Mouse (Mus musculus): ENCODE results near the gene Swap70.

Swap70 gene

DNA sequence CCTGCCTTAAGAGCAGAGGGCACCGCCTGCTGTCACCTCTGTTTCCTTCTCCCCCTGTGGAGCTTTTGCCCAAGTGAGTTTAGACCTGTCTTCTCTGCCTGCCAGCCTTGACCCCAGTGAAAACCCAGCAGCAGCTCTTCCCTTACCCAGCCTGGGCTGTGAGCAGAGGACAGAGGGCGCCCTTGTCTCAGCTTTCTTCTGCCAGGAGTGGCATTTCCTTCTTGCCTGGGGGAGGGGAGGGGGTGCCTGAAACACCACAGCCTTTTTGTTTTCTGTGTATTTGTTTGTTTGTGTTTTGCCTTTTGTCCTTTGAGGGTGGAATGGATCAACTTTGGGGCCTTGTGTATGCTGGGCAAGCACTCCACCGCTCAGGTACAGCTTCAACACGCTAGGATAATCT lies 50.9 kb downstream of the Swap70 start:
- no peak for DNase-seq (ENCODE audit: low spot score)

- no peak for DNase-seq (ENCODE audit: low spot score)
Measured at GRCm38 (mm10) chr7:110277734-110278245, 56.3 kb downstream of the Swap70 start.

DNA sequence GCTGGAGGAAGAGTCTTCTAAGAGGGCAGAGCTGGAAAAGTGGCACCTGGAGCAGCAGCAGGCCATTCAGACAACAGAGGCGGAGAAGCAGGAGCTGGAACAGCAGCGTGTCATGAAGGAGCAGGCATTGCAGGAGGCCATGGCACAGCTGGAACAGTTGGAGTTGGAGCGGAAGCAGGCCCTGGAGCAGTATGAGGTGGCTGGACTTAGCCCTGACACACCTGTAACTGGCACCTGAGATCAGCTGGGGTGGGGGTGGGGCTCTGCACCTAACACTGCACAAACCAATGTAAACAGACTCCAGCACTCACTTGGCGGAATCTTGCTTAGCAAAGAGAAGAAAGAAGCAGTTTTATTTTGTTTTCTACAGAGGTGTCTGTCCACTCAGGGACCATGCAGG lies 57.7 kb downstream of the Swap70 start:
- DNase-seq (ENCODE audit: low spot score): no peak

DNA sequence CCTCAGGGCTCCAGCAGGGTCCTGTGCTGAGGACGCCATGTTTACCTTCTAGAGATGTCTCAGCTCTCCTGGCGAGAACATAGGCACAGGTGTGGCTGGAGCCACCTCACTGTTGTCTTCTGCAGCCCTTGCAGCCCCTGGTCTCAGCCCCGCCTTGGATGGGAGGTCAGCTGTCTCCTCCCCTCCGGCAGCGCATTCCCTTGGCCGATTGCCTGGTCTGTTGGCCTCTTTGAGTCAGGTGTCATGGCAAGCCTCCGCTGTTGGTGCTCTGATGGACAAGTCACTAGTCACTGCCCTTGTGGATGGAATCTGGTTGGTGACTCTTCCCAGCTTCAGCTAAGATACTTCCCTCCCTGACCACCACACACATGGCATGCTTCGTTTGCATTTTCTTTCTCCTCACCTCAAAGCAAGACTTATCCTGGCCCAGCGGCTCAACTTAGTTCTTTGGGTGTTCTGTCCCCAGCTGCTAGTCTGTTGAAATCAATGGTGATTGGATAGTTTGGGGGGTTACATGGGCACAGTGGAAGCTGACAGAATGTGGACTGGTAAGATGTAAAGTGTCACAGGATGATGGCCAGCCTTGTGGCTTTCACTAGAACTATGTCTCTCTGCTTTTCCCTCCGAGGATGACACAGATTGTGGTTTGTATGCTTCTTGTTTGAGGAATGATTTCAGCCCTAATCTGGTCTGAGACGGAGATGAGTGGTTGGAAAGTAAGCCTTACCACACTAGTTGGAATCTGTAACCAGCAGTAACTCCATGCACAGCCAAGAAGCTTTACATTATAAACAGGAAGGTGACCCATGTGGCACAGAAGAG lies 60.1 kb downstream of the Swap70 start:
- no peak for DNase-seq (ENCODE audit: low spot score)

DNA sequence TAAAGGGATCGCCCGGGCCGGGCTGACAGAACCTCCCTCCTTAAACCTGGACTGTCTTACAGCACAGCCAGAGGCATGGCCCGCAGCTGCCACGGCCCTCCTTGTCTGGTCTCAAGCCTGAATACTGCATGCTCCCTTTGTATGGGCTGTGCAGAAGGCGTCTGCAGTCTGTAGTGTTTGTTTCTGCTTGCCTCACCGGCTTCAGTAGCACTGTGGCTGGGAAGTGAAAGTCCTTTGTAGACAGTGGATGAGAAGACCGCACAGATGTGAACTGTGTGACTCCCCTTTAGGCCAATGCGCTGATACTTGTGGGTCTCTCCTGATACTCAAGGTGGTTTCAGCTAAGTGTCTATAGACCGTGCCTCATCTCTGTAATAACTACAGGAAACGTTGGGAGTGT lies 61.3 kb downstream of the Swap70 start:
- DNase-seq (ENCODE audit: low spot score): no peak

DNA sequence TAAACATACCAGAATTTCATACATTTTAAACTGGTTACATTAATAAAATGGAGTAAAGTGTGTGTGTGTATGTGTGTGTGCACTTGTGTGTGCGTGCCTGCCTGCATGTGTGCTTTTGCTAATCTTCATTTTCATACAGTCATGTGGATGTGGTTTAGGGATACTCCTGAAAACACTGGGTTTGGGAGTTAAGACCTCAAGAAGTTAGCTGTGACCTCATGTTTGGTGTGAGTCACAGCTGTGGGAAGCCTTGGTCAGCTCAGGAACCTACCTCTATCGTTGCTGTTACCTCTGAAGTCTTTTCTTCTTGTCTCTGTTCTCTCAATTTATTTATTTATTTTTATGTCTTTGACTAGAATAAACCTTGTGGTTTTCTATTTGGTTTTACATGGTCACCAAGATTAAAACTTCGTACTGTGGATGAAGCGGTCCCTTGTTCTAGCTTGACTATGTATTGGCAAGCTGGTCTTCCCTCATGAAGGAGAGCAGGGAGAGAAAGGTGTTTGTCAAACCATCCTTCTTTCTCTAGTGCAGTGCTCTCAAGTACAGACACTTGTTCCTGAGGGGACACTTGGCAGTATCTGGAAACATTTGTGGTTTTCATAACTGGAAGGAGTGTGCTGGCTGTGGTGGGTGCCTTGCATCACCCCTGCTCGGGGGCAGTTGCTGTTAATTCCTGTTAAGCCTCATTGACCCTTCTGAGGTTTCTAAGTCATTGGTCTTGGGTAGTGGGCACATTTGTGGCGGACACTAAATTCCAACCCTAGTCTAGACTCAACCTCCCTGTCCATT lies 62.2 kb downstream of the Swap70 start:
- no peak for DNase-seq (ENCODE audit: low spot score)

DNA sequence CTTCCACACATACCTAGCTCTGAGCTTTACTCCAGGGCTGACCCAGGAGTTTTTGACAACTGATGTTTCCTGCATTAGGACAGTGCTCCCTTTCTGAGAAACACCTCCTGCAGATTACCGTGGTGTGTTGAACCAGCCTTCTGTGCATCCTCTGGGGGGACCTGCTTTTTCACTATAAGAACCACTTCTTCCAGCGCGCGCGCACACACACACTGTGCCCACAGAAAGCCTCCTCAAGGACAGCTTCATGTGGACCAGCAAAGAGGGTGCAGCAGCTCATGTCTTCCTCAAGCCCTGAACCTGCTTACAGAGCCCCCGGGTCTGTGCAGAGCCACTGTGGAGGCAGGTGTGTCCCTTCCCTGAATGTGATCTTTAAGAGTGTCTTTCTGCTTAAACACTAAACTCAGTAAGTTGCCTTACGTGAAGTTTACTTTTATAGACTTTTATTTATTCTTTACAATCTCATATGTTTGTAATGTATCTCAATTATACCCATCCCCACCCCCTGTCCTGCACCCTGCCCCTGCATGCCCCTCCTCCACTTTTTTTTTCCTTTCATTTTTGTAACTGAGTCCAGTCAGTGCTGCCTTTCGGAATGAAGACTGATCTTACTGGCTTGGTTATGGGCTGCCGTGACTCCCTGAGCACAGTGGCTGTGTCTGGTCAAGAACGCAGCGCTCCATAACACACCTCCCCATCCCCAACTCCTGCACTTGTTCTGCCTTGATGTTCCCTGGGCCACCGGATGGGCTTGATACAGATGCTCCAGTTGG lies 63.8 kb downstream of the Swap70 start:
- DNase-seq (ENCODE audit: low spot score): no peak

GRCm38 (mm10) chr7:110285849-110286151 lies 64.3 kb downstream of the Swap70 start:
- DNase-seq (ENCODE audit: low spot score): no peak

GRCm38 (mm10) chr7:110286198-110286732 lies 64.8 kb downstream of the Swap70 start:
- DNase-seq (ENCODE audit: low spot score): no peak

DNA sequence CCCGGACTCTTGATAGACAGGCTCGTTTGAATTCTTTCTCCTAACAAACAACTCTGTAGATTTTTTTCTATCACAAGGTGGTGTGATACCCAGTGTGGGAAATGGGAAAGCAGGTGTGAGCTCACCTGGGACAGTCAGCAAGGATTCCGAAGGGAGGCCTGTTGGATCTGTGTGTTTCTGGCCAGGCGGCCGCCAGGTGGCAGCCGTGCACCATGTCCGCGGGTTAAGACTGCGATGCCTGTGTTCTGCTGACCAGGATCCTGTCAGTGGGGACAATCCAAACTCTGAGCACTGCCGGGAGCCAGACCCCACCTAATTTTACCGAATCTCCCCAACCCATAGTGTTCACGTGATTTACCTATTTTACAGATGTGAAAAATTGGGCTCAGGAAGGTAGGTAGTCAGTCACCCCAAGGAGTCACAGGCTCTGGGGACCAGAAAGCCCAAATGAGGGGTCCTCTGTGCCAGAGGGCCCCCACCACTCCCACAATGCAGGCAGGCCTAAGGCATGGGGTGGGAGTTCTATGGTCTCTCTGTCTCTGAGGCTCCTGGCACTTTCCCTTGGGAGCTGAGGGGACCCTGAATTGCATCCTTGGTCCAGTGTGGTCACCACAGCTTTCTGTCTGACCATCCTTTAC lies 65.4 kb downstream of the Swap70 start:
- DNase-seq (ENCODE audit: low spot score): peak; percentile 82

DNA sequence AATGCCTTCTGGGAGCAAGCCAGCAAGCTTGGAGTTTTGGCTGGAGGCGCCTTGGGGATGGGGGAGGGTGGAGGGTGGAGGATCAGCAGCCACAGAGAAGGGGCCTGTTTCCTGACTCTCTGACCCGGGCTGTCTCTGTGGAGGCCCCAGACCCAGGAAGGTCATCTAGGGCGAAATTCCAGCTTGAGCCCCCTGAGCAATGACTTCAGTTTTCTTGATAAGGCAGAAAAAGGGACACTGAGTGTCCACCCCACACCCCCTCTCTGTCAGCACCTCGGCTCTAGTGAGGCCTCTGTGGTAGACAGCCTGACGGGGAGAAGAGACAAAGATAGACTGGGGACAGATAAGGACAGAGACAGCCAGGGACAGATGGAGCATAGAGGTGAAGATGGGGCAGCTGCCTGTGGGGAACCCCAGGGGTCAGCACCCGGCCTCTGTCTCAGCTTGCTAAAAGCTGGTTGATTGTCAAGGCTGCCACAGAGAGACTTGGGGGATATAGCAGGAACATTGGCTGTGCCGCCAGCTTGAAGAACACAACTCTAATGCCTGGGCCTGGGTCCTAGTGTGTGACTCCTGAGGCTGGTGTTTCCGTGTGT lies 66.1 kb downstream of the Swap70 start:
- no peak for DNase-seq (ENCODE audit: low spot score)

GRCm38 (mm10) chr7:110288191-110288604 lies 66.7 kb downstream of the Swap70 start:
- DNase-seq (ENCODE audit: low spot score): peak; percentile 63

- DNase-seq (ENCODE audit: low spot score): peak; percentile 69
Measured at GRCm38 (mm10) chr7:110288731-110289191, 67.2 kb downstream of the Swap70 start.

- DNase-seq (ENCODE audit: low spot score): no peak
Measured at GRCm38 (mm10) chr7:110289647-110290046, 68.1 kb downstream of the Swap70 start.

DNA sequence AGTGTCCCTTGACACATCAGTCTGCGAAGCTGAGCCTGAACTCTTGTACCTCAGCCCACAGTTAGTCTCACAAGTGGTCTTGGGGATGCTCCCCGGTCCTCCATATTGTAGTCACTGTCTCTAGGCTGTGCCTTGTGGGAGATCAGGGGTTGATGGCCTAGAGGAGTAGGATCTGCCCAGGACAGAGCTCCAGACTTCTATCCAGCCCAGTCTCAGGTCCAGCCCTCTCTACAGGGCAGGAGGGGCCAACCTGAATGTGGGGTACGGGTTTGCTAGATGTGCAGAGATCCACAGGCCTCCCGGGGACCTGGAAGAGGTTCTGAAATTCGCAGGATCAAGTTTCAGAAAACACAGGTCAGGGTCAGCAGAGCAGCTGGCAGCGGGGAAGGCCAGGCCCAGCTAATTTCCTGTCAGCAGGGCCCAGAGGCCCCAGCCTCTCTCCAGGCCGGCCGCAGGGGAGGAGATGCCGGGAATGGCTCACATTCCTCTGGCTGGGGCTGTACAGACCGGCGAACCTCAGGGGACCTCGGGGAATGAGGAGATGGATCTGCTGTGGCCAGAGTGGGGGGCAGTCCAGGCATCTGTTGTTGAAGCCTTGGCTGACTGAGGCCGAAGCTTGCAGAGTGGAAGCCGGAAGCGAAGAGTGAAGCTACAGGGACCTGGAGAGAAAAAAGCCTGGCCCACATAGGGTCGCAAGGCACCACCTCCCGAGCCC lies 75.5 kb downstream of the Swap70 start:
- DNase-seq (ENCODE audit: low spot score): peak; percentile 72

DNA sequence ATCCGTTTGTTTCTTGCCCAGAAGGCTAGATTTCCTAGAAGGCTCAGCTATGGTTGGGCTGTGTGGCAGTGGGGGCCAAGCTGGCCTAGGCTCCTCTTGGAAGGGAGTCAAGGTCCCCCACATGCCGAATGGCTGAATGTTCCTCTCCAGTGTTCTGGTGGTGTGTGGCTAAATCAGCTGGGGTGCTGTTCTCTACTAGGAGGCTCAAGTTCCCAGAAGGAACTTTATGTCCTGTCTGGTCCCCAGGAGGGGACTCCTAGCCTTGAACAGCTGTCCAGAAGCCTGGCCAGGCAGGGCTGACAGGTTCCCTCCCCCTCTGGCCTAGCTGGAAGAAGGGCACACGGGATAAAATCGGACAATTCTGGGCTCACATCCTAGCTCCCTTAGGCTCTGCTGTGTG lies 76.1 kb downstream of the Swap70 start:
- no peak for DNase-seq (ENCODE audit: low spot score)

- DNase-seq (ENCODE audit: low spot score): no peak
Measured at GRCm38 (mm10) chr7:110298090-110298489, 76.6 kb downstream of the Swap70 start.

- no peak for DNase-seq (ENCODE audit: low spot score)
Measured at GRCm38 (mm10) chr7:110298739-110299410, 77.4 kb downstream of the Swap70 start.

DNA sequence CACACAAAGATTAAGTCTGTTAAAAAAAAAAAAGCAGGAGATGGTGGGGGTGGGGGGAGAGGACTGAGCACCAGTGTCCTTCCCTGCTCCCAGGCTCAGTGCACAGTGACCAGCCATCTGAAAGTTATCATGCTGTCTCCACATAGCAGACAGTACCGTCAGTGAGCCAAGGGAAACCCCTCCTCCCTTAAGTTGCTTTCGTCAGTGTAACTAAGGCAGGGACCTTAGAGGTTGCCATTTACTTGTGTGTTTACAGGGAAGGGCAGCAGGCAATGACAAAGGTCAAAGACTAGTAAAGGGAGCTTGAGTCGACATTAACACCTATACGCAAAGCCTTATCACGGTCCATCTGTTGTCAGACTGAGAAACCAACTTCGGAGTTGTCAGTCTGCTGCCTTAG lies 81.4 kb downstream of the Swap70 start:
- DNase-seq (ENCODE audit: low spot score): no peak

DNA sequence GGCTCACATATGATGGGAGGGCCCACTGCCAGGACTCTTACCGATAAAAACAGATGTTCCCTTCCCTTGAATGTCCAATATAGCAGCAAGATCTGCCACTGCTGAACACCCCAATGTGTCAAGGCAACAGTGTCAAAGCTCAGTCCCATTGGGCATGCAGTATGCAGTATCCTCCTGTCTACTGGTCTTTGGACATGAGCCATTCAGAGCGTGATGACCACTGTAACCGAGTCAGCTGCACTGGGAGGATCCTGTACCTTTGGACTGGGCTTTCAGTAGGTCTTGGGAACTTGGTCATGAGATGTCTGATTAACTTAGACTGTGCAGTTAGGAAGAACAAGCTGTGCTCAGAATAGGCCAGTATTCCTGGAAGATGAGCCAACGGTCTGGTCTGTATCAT lies 84.0 kb downstream of the Swap70 start:
- DNase-seq (ENCODE audit: low spot score): no peak

All from MN1 (cell line).